Mouse (Mus musculus): ENCODE measurements at regions not wholly inside any gene's neighbourhood (a gene's known extent, or its start where the extent isn't known, plus 50 kb on each side); places are given as distances from the start of the nearest gene placed in this dataset.

DNA sequence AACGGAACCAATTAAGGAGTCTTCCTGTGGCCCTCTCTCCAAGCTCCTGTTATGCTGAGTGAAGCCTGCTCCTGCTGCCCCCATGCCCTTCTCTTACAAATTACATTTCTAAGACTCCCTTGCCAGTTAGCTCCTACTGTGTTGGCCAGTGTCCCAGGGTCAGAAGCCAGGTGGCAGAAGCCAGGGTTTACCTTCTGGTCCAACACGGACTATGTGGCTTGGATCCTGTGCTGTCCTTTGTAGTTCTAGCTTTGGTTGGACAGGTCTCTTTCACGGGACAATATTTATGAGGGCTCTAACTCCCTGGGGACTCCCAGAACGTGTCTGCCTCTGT is 134.3 kb downstream of the Nufip1 start:
- DNase-seq, result no peak

- no peak for DNase-seq
Observed at GRCm38 (mm10) chr14:76247664-76248063, 137.0 kb downstream of the Nufip1 start.

DNA sequence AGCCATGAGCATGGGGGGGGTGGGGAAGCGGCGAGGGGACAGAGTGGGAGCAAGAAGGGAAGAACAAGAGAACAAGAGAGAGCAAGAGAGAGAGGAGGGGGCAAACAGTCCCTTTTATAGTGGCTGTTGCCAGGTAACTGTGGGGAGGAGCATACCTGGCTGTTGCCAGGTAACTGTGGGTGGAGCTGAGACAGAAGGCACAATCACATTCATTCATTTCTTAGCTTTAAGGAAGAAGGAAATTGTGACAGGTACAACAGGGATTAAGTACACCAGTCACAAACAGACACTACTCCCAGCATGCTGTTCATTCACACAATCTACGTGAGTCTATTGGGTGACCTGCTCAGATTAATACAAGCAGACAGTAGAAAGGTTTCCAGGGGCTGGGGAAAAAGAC is 143.2 kb downstream of the Nufip1 start:
- no peak for DNase-seq

- no peak for DNase-seq
Observed at GRCm38 (mm10) chr14:76254565-76255501, 144.1 kb downstream of the Nufip1 start.

DNA sequence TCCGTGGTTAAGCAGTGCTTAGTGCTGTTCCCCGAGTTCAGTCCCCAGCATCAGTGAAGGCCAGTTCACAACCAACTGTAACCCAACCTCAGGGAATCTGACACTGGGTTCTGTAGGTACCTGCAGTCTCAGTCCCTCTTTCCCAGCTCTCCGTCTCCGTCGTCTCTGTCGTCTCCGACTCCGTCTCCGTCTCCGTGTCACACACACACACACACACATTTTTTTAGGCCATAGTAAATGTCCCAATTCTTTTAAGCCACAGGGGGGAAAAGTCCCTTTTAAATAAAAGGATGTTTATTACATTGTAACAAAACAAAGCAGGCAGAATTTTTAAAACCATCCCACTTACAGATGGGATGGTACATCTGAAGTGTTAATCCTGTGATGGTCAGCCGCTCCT is 145.3 kb downstream of the Nufip1 start:
- DNase-seq, result no peak

GRCm38 (mm10) chr14:76258626-76259025 is 147.9 kb downstream of the Nufip1 start:
- DNase-seq, result no peak

GRCm38 (mm10) chr14:76260628-76261293 is 150.1 kb downstream of the Nufip1 start:
- no peak for DNase-seq

GRCm38 (mm10) chr14:76263682-76264081 is 151.1 kb upstream of the Tsc22d1 start:
- DNase-seq, result no peak

GRCm38 (mm10) chr14:76265819-76266218 is 148.9 kb upstream of the Tsc22d1 start:
- DNase-seq, result no peak

DNA sequence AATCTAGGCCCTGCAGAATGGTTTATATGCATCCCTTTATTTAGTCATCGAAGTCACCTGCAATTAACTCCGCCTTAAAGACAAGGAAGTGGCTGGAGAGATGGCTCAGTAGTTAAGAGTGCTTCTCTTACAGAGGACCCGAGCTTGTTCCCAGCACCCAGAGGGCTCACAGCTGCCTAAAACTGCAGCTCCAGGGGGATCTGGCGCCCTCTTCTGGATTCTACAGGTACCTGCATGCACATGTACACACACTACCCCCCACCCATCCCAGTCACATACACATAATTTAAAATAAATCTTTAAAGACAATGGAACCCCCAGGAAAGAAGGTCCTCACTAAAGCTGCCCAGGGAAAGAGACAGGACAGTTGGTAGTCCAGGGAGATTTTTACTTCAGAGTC is 148.5 kb upstream of the Tsc22d1 start:
- no peak for DNase-seq

DNA sequence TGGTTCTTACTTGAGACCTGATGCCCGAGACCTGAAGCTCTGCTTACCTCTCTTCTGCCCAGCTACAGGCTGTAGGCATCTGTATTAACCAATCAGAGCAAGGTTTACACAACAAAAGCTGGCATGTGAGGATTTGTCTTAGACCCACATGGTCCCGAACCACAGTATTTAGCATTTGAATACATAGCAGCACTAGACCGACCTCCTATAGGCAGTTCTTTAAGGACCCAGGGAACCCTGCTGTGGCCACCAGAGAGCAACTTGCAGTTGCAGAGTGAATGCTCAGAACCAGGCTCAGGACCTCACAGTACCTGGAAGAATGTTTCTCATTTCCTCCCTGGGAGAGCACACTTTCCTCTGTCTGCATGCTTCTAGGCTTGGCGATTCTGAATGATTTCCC is 147.7 kb upstream of the Tsc22d1 start:
- DNase-seq, result no peak

GRCm38 (mm10) chr14:76271190-76271589 is 143.6 kb upstream of the Tsc22d1 start:
- no peak for DNase-seq

- no peak for DNase-seq
Observed at GRCm38 (mm10) chr14:76272840-76273239, 141.9 kb upstream of the Tsc22d1 start.

DNA sequence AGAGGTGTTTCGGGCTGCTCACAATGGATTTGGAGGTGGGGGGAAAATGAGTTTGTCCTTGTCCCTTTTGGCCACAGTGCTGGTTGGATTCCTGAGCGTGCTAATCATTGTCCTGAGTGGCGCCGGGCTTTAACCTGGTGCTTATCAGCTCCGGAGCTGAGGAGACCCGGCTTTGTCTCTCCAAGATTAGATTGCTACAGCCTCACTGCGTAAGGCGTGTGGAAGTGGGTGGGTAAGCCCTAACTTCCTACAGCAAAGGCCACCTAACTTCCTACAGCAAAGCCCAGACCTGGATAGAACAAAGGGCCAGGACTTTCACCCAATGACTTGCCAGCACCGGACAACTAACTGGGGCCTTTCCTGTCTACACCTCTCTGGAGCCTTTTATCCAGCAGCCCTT is 138.1 kb upstream of the Tsc22d1 start:
- DNase-seq, result no peak

- DNase-seq, result peak; percentile 32
Observed at GRCm38 (mm10) chr14:76278751-76279450, 135.9 kb upstream of the Tsc22d1 start.

- no peak for DNase-seq
Observed at GRCm38 (mm10) chr14:76279561-76279960, 135.2 kb upstream of the Tsc22d1 start.

GRCm38 (mm10) chr14:76281867-76282266 is 132.9 kb upstream of the Tsc22d1 start:
- no peak for DNase-seq

DNA sequence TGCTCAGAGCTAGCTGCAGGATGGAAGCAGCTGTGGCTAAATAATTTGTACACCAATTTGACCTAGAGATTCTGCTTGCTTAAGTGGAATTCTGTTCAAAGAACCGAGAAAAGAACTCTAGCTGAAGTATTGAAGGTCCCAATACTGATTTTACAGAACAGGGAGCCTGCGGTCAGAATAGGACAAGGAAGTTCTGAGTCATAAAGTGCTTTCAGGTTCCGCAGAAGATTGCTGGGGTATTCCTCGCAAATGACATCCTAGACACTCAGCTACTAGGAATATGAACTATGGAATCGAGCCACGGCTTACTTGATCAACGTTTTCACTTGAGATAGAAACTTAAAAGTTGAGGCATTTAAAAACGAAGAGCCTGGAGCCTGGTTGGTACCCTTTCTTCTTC is 127.0 kb upstream of the Tsc22d1 start:
- no peak for DNase-seq

GRCm38 (mm10) chr14:76290401-76291018 is 124.3 kb upstream of the Tsc22d1 start:
- DNase-seq, result no peak

DNA sequence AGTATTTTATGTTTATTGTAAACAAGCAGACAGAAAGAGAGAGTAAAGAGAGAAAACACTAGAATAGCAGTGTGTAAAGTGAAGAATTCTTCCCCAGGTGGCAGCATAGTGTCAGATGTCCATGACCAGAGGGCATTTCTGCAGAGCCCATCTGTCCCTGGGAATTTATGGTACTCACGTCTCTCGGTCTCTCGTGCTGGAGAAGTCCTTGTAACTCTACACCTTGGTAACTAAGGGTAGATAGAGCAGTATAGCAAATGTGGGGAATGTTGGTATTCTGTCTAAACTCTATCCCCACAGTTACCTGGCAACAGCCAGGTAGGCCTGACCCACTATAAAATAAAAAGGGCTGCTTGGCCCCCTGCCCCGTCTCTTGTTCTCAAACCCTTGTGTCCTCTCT is 122.5 kb upstream of the Tsc22d1 start:
- DNase-seq, result no peak

DNA sequence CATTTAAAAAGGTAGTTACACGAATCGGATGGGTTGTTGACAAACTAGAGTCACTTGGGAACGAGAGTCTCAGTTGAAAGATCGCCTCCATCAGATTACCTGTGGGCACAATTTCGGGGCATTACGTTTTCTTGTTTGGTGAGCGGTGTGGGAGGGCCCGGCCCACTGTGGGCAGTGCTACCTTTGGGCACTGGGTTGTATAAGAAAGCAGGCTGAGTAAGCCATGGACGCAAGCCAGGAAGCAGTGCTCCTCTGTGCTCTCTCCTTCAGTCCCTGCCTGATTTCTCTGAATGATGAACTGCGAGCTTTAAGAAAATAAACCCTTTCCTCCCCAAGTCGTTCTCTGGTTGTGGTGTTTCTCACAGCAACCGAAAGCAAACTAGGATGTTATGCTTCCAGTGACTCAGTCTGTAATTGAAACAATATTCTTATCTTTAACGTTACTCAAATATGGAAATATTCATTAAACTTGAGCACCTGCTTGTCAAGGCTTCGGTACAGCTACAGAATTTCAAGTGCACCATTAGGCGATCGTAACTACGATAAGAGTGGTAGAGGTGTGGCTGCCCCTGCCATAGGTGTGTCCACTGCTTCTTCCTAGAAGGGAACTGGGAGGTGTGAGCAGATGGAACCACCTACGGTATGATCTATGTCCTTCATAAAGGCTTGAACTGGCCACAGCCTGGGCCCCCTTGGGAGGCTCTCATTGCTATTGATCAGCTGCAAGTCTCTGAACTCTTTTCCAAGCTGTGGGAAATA is 119.2 kb upstream of the Tsc22d1 start:
- DNase-seq, result no peak

DNA sequence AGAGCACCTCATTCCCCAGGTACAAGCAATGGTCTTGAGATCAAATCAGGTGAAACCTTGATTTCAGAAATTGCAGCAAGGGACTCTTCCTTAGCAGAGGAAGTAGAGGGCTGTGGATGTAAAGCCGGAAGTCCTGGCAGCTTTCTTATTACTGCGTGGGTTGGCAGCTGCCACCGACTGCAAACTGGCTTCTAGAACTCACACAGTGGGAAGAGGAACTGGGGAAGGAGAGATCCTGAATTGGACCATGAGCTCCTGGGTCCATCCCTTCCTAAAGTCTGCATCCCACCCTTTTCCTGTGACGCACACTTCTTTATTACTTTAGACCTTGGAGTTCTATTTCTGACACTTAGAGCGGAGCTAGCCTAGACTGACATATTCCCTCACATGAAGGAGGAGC is 116.9 kb upstream of the Tsc22d1 start:
- no peak for DNase-seq

Data from adrenal gland, adult 2 months (tissue).